Mouse (Mus musculus) midbrain, postnatal 0 days (tissue): Measurements from ENCODE around the gene Kctd8. TPM values are rescaled to one million over a fixed set of nuclear protein-coding genes. Genes with fewer than 3 reads are reported as not detected.

ENCODE experiments used
- ATAC-seq: fragments of 200-750 bp; cut with Nextera tagmentation; 2 replicates; pipeline ENCODE4 v1.8.0; 2017; ENCODE audit warnings: moderate number of reproducible peaks, mild to moderate bottlenecking, moderate TSS enrichment, moderate library complexity; ENCODE audit not compliant: low FRiP score
- DNase-seq: peaks from one replicate; pipeline ENCODE4 v3.0.0-alpha.2; 2015; ENCODE audit warnings: low spot score
- H3K27ac ChIP-seq: fragments of 300-500 bp; sonication (generic); 2 replicates; pipeline ENCODE4 v1.5.1; 2014; ENCODE audit warnings: low read depth, mild to moderate bottlenecking, low read length, mixed read lengths
- H3K27me3 ChIP-seq: fragments of 300-500 bp; sonication (generic); 2 replicates; pipeline ENCODE4 v1.6.1; 2014; ENCODE audit warnings: low read length, control low read depth, mixed read lengths; ENCODE audit not compliant: insufficient read depth
- H3K36me3 ChIP-seq: fragments of 300-500 bp; sonication (generic); 2 replicates; pipeline ENCODE4 v1.6.1; 2014; ENCODE audit warnings: low read length, control low read depth, mixed read lengths; ENCODE audit not compliant: insufficient read depth
- H3K4me1 ChIP-seq: fragments of 300-500 bp; sonication (generic); 2 replicates; pipeline ENCODE4 v1.6.1; 2014; ENCODE audit warnings: mild to moderate bottlenecking, control low read depth, antibody characterized with exemption, low read length, mixed read lengths; ENCODE audit not compliant: insufficient read depth
- H3K4me2 ChIP-seq: fragments of 300-500 bp; sonication (generic); 2 replicates; pipeline ENCODE4 v1.6.1; 2014; ENCODE audit warnings: low read depth, mild to moderate bottlenecking, low read length, mixed read lengths; ENCODE audit not compliant: poor library complexity, severe bottlenecking
- H3K4me3 ChIP-seq: fragments of 300-500 bp; sonication (generic); 2 replicates; pipeline ENCODE4 v1.5.1; 2014; ENCODE audit warnings: low read depth, mild to moderate bottlenecking, low read length, moderate library complexity
- H3K9ac ChIP-seq: fragments of 300-500 bp; sonication (generic); replicated peaks from 2 replicates; pipeline ENCODE4 v1.6.1; 2014; ENCODE audit warnings: mild to moderate bottlenecking, low read length, moderate library complexity, mixed read lengths; ENCODE audit not compliant: poor library complexity, severe bottlenecking
- H3K9me3 ChIP-seq: fragments of 300-500 bp; sonication (generic); 2 replicates; pipeline ENCODE4 v1.6.1; 2016; ENCODE audit warnings: low read length, control low read depth
- CTCF ChIP-seq: IDR thresholded peaks from 2 replicates; pipeline ENCODE4 v1.5.1; 2016; ENCODE audit warnings: antibody characterized with exemption, mild to moderate bottlenecking
- WGBS: fragments of 180-500 bp; shearing (Covaris S2); extraction: QIAGEN DNeasy Blood & Tissue Kit; methylation state at CpG from one replicate; pipeline ENCODE4 v1.1.7; 2014; 5-methylcytosine and 5-hydroxymethylcytosine counted together
- polyA plus RNA-seq: library from polyadenylated mRNA; unstranded; fragments of >200 nt; fragmentation: Nextera tagmentation; extraction: Ambion mirVana; gene quantifications from 2 replicates; pipeline ENCODE4 v1.2.1, GENCODE M21; 2015
- total RNA-seq: library from RNA; depleted of rRNA; stranded (reverse); fragments of >200 nt; gene quantifications from 2 replicates; pipeline ENCODE4 v1.2.3, GENCODE M21; 2014

The Kctd8 gene
- total and polyA plus RNA-seq, 2 experiments from 2014 or later, result 32.8 to 57.3 TPM

DNA sequence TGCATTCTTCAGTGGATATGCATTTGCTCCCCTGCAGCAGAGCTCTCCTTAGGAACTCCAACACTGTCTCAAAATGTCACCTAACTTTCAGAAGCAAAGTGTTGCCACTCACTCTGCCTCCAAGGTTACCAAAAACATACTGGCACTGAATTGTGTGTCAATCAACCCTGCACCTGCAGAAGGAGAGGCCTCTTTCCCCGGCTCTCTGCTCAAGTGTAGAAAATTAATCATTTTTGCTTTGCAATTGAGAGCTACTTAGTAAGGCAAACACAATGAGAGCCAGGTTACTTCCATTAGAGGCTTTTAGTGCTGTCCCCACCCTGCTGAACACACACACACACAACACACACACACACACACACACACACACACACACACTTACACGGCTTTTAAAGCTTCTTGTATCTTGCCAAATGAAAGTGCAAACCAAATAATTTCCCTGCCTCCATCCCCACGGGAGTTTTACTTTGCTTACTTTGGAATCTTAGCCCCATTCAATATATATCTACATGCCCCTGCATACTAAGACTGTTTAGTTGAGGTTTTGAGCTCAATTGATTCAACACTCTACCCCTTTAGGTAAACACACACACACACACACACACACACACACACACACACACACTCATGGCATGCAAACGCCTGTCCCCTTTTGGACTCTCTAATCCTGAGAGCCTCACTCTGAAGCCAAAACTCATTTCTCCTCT lies 2.4 kb downstream of the Kctd8 start:
- Histone ChIP-seq H3K4me2 (peak overlapping the region; percentile 77), H3K27me3 (peaks cover 3% of the 10 kb centered on the region; the same call in 1 of the 2 replicates), H3K27ac (no peak overlapping the region; the same call in 1 of the 2 replicates), H3K4me3 (peak overlapping the region; percentile 79), H3K36me3 (no peaks in the 10 kb centered on the region), H3K9ac (peak overlapping the region; percentile 67; the same call in 1 of the 2 replicates), H3K9me3 (no peaks in the 10 kb centered on the region), H3K4me1 (no peaks in the 10 kb centered on the region)
- no peak for TF ChIP-seq CTCF
- DNase-seq, result no peak
- no peak for ATAC-seq
- WGBS, result 40% methylated on average over 4 of the region's 4 CpGs

- H3K4me2 ChIP-seq, result no peak overlapping the region
- H3K9me3 ChIP-seq, result no peaks in the 10 kb centered on the region
- no peak overlapping the region for H3K27ac ChIP-seq
- no peak overlapping the region for H3K4me3 ChIP-seq
- TF ChIP-seq CTCF, result no peak
- no peaks in the 10 kb centered on the region for H3K27me3 ChIP-seq
- DNase-seq (no peak), ATAC-seq (no peak)
- H3K36me3 ChIP-seq, result no peaks in the 10 kb centered on the region
- 69% methylated on average over 4 of the region's 4 CpGs for WGBS
- H3K9ac ChIP-seq, result no peak overlapping the region
- no peaks in the 10 kb centered on the region for H3K4me1 ChIP-seq
These were observed 13.9 kb downstream of the Kctd8 start for GRCm38 (mm10) chr5:69327561-69327960.

- no peak overlapping the region for H3K4me3 ChIP-seq
- 48% methylated on average over 12 of the region's 12 CpGs for WGBS
- peak; percentile 35 for DNase-seq
- H3K27me3 ChIP-seq, result no peaks in the 10 kb centered on the region
- H3K4me2 ChIP-seq, result no peak overlapping the region
- H3K36me3 ChIP-seq, result no peaks in the 10 kb centered on the region
- no peaks in the 10 kb centered on the region for H3K4me1 ChIP-seq
- H3K9me3 ChIP-seq, result no peaks in the 10 kb centered on the region
- no peak overlapping the region for H3K9ac ChIP-seq
- no peak overlapping the region for H3K27ac ChIP-seq
- no peak for ATAC-seq
- TF ChIP-seq CTCF, result no peak
These were observed 16.8 kb downstream of the Kctd8 start for GRCm38 (mm10) chr5:69324566-69325230.

DNA sequence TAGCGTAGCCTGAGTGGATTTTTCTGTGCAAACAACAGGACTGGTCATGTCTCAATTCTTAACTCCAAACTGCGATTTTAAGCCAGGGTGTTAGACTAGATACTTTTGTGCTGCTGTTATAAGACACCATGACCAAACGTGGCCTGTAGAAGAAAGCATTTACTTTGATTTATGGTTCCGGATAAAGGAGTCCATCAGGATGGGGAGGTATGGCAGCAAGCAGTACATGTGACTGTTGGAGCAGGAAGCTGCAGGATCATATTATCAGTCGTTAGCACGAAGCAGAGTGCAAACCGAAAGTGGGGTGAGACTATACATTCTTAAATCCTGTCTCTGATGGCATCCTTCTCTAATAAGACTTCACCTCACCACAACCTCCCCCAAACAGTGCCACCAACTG lies 28.9 kb downstream of the Kctd8 start:
- no peak overlapping the region for H3K4me3 ChIP-seq
- 77% methylated on average over 7 of the region's 7 CpGs for WGBS
- H3K27me3 ChIP-seq, result no peaks in the 10 kb centered on the region
- H3K9me3 ChIP-seq, result no peaks in the 10 kb centered on the region
- no peak for DNase-seq
- H3K4me1 ChIP-seq, result no peaks in the 10 kb centered on the region
- no peak overlapping the region for H3K27ac ChIP-seq
- H3K4me2 ChIP-seq, result no peak overlapping the region
- TF ChIP-seq CTCF, result no peak
- H3K36me3 ChIP-seq, result no peaks in the 10 kb centered on the region
- H3K9ac ChIP-seq, result no peak overlapping the region
- ATAC-seq, result no peak

GRCm38 (mm10) chr5:69301665-69302064 lies 39.8 kb downstream of the Kctd8 start:
- Histone ChIP-seq H3K4me3 (no peak overlapping the region), H3K4me2 (no peak overlapping the region), H3K36me3 (no peaks in the 10 kb centered on the region), H3K4me1 (no peaks in the 10 kb centered on the region), H3K27me3 (no peaks in the 10 kb centered on the region), H3K27ac (no peak overlapping the region), H3K9me3 (no peaks in the 10 kb centered on the region), H3K9ac (no peak overlapping the region)
- TF ChIP-seq CTCF, result no peak
- 40% methylated on average over 1 of the region's 1 CpGs for WGBS
- no peak for DNase-seq
- ATAC-seq, result no peak

DNA sequence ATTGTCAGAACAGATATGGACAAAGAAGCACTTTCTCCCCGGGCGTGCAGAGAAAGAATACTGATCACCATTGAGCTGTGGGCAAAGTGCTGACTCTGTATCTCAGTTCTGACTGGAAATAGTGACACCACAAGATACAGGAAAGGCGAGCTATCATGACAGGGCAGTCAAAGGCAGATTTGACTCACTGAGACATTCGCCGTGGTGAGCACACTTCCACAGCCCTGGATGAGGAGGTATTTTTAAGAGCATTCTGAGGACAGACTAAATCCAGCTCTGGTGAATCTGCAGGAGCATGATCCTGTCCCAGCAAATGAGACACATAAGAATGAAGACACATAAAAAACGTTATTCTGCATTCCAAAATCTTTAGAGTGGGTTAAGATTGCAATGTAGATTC lies 49.1 kb downstream of the Kctd8 start:
- Histone ChIP-seq H3K4me1 (no peaks in the 10 kb centered on the region), H3K9me3 (no peaks in the 10 kb centered on the region), H3K36me3 (no peaks in the 10 kb centered on the region), H3K4me2 (no peak overlapping the region), H3K4me3 (no peak overlapping the region), H3K27ac (no peak overlapping the region), H3K27me3 (no peaks in the 10 kb centered on the region), H3K9ac (no peak overlapping the region)
- whole genome bisulfite sequencing, result 75% methylated on average over 6 of the region's 6 CpGs
- DNase-seq (no peak), ATAC-seq (no peak)
- TF ChIP-seq CTCF, result no peak
